Mouse (Mus musculus) liver, embryonic 12.5 days (tissue): ENCODE measurements around the gene Tbx21. TPM values are rescaled to one million over a fixed set of nuclear protein-coding genes. Genes with fewer than 3 reads are reported as not detected.
A peak's percentile ranks its signal among the peaks of the same experiment; 100 is the strongest.

Experiments used
- ATAC-seq: fragments of 200-750 bp; cut with Nextera tagmentation; 2 replicates; pipeline ENCODE4 v1.8.0; 2017; ENCODE audit warnings: moderate number of reproducible peaks, mild to moderate bottlenecking, moderate library complexity
- H3K27ac ChIP-seq: fragments of 300-500 bp; sonication (generic); 2 replicates; pipeline ENCODE4 v1.5.1; 2016; ENCODE audit warnings: mild to moderate bottlenecking
- H3K27me3 ChIP-seq: fragments of 300-500 bp; sonication (generic); replicated peaks from 2 replicates; pipeline ENCODE4 v1.6.1; 2016; ENCODE audit warnings: mild to moderate bottlenecking, moderate library complexity
- H3K36me3 ChIP-seq: fragments of 300-500 bp; sonication (generic); 2 replicates; pipeline ENCODE4 v1.6.1; 2016; ENCODE audit warnings: mild to moderate bottlenecking, moderate library complexity
- H3K4me1 ChIP-seq: fragments of 300-500 bp; sonication (generic); 2 replicates; pipeline ENCODE4 v1.6.1; 2016
- H3K4me2 ChIP-seq: fragments of 300-500 bp; sonication (generic); 2 replicates; pipeline ENCODE4 v1.6.1; 2016; ENCODE audit warnings: mild to moderate bottlenecking, moderate library complexity
- H3K4me3 ChIP-seq: fragments of 300-500 bp; sonication (generic); 2 replicates; pipeline ENCODE4 v1.5.1; 2016; ENCODE audit warnings: mild to moderate bottlenecking, moderate library complexity
- H3K9ac ChIP-seq: fragments of 300-500 bp; sonication (generic); 2 replicates; pipeline ENCODE4 v1.6.1; 2016; ENCODE audit warnings: mild to moderate bottlenecking, moderate library complexity
- H3K9me3 ChIP-seq: fragments of 300-500 bp; sonication (generic); replicated peaks from 2 replicates; pipeline ENCODE4 v1.6.1; 2016; ENCODE audit warnings: mild to moderate bottlenecking, moderate library complexity
- WGBS: fragments of 180-500 bp; shearing (Covaris S2); methylation state at CpG from one replicate; pipeline ENCODE4 v1.1.7; 2016; ENCODE audit not compliant: insufficient replicate concordance; 5-methylcytosine and 5-hydroxymethylcytosine counted together
- microRNA-seq: library from miRNA; unstranded; fragments of <30 nt; microRNA quantifications from one replicate; pipeline ENCODE4, GENCODE M21; 2017
- polyA plus RNA-seq: library from polyadenylated mRNA; unstranded; fragments of >200 nt; fragmentation: Nextera tagmentation; extraction: Ambion mirVana; gene quantifications from 2 replicates; pipeline ENCODE4 v1.2.1, GENCODE M21; 2016

Tbx21 gene
- polyA plus RNA-seq, 1 experiment from 2014 or later, result not detected

- no peak for ATAC-seq
- peaks cover 30% of the 10 kb centered on the region for H3K4me1 ChIP-seq
- H3K27me3 ChIP-seq, result no peaks in the 10 kb centered on the region
- no peak overlapping the region for H3K4me3 ChIP-seq
- no peaks in the 10 kb centered on the region for H3K9me3 ChIP-seq
- peaks cover 53% of the 10 kb centered on the region for H3K36me3 ChIP-seq
- no peak overlapping the region for H3K4me2 ChIP-seq
- 81% methylated on average over 6 of the region's 6 CpGs for WGBS
- H3K9ac ChIP-seq, result 0 out of 2 replicates have a peak overlapping the region, but pooled peaks have one; percentile 83
- H3K27ac ChIP-seq, result no peak overlapping the region
These were observed 65.5 kb downstream of the Tbx21 start for GRCm38 (mm10) chr11:97049492-97050085.

GRCm38 (mm10) chr11:97048090-97048650, 67.0 kb downstream of the Tbx21 start:
- no peak for ATAC-seq
- H3K4me3 ChIP-seq, result no peak overlapping the region
- no peak overlapping the region for H3K27ac ChIP-seq
- WGBS, result 80% methylated on average over 8 of the region's 8 CpGs
- peaks cover 55% of the 10 kb centered on the region for H3K36me3 ChIP-seq
- no peak overlapping the region for H3K4me2 ChIP-seq
- H3K9ac ChIP-seq, result no peak overlapping the region
- H3K4me1 ChIP-seq, result peaks cover 33% of the 10 kb centered on the region
- H3K27me3 ChIP-seq, result no peaks in the 10 kb centered on the region
- H3K9me3 ChIP-seq, result no peaks in the 10 kb centered on the region

Small RNA genes within 50 kb of the gene (microRNA-seq; reads per million reads assigned to microRNA genes)
- gene Mir7235 (not detected), gene Mir8103 (not detected)

Other genes with a start within 250 kb of the Tbx21 start
- 49.0 and 51.6 TPM in 2 replicates for gene Cdk5rap3, start 198.8 kb downstream of the Tbx21 start, polyA plus RNA-seq
- gene Prr15l, start 187.2 kb downstream of the Tbx21 start, polyA plus RNA-seq, result 2.4 and 3.2 TPM in 2 replicates
- 528 and 553 TPM in 2 replicates for gene Pnpo, start 171.3 kb downstream of the Tbx21 start, polyA plus RNA-seq
- gene Sp2, start 132.4 kb downstream of the Tbx21 start, polyA plus RNA-seq, result 15.5 and 18.5 TPM in 2 replicates
- gene Sp6, start 101.9 kb downstream of the Tbx21 start, polyA plus RNA-seq, result 0.15 and 0.19 TPM in 2 replicates
- 9.8 and 11.0 TPM in 2 replicates for gene Scrn2, start 85.4 kb downstream of the Tbx21 start, polyA plus RNA-seq
- gene Lrrc46, start 73.9 kb downstream of the Tbx21 start, polyA plus RNA-seq, result 0.35 and 0.48 TPM in 2 replicates
- 56.7 TPM in 2 replicates for gene Mrpl10, start 73.8 kb downstream of the Tbx21 start, polyA plus RNA-seq
- 3.7 and 3.8 TPM in 2 replicates for gene Osbpl7, start 64.7 kb downstream of the Tbx21 start, polyA plus RNA-seq
- 3.6 and 4.0 TPM in 2 replicates for gene Tbkbp1, start 36.2 kb upstream of the Tbx21 start, polyA plus RNA-seq
- gene Kpnb1, start 72.5 kb upstream of the Tbx21 start, polyA plus RNA-seq, result 38.5 and 39.3 TPM in 2 replicates
- gene Npepps, start 165.3 kb upstream of the Tbx21 start, polyA plus RNA-seq, result 27.1 and 31.3 TPM in 2 replicates
- gene Mrpl45, start 200.4 kb upstream of the Tbx21 start, polyA plus RNA-seq, result 38.9 and 44.0 TPM in 2 replicates
- gene Gpr179, start 236.7 kb upstream of the Tbx21 start, polyA plus RNA-seq, result 0.02 TPM in 1 of 2 replicates, not detected in the other
- gene Socs7, start 247.2 kb upstream of the Tbx21 start, polyA plus RNA-seq, result 1.9 and 2.1 TPM in 2 replicates